Mouse (Mus musculus) thymus, postnatal 14 days (tissue): Measurements from ENCODE around the gene Mllt10.

ENCODE experiments used
- DNase-seq: peaks from one replicate; pipeline ENCODE4 v3.0.0; 2021

The Mllt10 gene

DNA sequence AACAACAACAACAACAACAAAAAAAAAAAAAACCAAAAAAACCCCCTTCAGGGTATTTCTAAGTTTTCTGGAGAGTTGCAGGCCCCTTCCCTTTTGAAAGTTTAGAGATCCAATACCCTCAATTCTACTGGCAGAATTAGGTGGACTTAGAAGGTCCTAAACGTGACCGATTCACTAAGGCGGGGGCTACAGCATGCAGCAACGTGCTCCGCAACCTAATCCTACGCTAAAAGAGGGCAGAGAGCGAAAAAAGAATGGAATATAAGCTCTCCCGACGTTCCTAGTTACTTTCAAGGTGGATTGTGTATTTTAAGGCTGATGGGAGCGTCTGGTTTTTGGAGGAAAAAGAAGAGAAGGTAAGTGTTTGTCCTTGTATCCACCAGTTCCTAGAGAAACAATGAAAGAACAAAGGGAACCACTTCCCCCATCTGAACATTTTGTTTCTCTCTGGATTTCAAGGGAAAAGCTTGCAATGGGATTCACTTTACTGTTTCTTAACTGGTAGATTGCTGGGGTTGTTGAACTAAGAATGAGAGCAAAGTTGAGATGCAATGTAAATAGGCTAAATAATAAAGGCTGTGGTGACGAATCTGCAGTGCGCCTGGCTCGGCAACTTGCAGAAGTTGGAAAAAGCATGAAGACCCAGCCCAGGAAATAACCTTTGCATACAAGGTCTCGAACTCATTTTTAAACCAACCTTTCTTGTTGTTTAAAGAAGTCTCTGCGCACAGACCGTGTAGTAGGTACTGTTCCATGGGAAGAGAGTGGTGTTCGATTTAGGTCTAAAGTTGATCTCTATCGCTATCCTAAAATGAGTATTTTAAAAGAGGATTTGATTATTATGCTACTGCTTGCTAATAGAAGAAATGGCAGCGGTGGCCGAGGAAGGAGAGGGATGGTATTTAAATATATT, at the start of gene Mllt10:
Gene Mllt10 (plus strand): TSS at position 222 of the 913 bp plus-strand sequence.
- DNase-seq = no peak

- no peak for DNase-seq
Observed at GRCm38 (mm10) chr2:18011226-18011625, 43.8 kb upstream of the Mllt10 start.

DNA sequence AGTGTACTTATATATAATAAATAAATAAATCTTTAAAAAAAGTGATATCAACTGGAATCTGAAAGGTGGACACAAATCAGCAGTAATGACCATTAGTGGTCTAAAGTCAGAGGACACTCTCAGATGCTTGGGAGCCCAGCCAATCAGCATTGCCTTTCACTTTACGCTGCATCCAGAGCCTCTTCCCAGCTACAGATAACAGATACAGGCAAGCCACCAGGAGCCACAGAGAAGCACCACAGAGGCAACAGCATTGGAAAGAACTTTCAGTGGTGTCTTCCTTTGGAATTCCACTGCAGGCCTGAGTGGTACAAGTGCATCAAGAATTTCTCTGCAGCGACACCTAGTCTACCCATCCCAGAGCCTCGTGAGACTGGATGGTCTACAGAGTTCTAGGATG, 42.2 kb upstream of the Mllt10 start:
- DNase-seq = no peak

DNA sequence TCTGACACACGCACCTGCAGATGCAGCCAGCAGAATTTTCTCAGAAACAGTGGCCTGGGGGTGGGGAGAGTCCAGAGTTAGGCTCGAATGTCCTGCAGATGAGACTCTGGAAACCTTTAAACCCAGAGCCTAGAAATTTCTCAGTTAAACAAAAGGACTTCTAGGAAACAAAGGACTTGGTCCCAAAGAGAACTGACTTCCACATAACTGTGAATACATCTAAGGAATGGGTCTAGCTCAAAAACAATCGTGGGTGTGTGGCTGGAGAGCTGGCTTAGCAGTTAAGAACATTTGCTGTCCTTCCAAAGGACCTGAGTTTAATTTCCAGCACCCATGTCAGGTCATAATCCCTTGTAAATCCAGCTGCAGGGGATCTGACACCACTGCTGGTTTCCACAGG, 39.5 kb upstream of the Mllt10 start:
- DNase-seq = no peak

GRCm38 (mm10) chr2:18016639-18017038, 38.4 kb upstream of the Mllt10 start:
- DNase-seq = no peak

- DNase-seq = no peak
Observed at GRCm38 (mm10) chr2:18017321-18017720, 37.7 kb upstream of the Mllt10 start.

GRCm38 (mm10) chr2:18019122-18019521, 35.9 kb upstream of the Mllt10 start:
- no peak for DNase-seq

GRCm38 (mm10) chr2:18022886-18023285, 32.2 kb upstream of the Mllt10 start:
- no peak for DNase-seq

DNA sequence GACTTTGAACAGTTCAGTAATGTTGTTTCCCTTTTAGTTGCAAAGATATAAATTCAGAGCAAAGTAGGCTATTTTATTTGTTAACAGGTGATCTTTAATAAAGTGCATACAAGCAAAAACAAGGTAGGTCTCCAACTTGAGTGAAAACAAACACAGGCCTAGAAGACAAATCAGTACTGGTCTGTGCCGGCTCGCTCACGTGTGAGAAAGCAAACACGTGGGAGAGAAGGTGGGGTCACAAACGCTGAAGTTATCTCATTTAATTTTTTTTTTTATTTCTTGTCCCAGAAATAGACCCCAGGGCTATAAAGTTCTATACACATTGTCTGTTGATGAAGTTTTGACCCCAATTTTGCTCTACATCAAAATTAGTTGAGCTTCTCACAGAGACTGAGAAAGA, 29.9 kb upstream of the Mllt10 start:
- no peak for DNase-seq

DNA sequence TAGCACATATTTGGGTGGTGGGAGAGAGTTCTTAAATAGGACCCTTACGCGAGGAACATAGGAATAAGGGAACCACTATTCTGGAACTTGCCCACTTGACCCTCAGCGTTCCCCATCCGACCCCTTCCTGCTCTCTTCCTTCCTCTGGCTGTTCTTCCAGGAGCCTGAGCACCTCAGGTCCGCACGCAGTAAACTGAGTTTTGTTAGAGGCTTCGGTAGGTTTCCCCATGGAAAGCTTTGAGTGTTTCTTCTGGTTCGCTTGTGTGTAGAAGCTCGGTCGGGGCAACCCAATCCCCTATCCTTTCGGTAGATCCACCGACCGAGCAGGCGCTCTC, 29.3 kb upstream of the Mllt10 start:
- no peak for DNase-seq

- peak; percentile 38 for DNase-seq
Observed at GRCm38 (mm10) chr2:18026116-18026947, 28.7 kb upstream of the Mllt10 start.

DNA sequence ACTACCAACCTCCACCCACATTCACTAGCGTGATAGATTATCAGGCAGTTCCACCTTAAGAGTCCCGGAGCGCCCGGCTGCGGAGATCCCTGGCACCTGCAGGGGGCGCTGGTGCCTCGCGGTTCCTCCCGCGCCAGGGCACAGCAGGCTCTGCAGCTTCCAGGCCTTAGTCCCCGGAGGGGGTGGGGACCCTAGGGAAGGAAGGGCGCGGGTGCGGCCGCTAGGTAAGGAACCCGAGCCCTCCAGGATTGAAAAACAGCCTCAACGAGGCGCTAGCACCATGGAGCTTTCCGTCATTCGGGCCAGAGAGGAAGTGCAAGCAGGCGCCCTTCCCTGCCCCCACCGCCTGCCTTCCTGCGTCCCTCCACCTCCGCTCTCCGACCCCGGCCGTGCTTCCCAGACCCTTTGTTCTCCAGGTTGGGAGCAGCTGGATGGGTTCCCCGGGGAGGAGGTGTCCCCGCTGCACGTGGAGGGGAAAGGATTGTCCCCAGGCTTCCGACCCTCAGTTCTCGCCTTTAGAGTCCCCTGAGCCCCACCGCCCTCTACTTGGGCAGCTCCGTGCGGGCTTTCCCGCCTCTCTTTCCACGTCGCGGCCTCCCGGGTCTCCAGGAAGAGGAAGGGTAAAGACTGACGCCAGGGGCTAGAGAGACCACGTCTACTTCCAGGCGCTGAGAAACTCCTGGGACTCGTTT, 27.4 kb upstream of the Mllt10 start:
- DNase-seq = peak; percentile 93

GRCm38 (mm10) chr2:18028140-18029021, 26.7 kb upstream of the Mllt10 start:
- peak; percentile 66 for DNase-seq

GRCm38 (mm10) chr2:18029656-18030055, 25.4 kb upstream of the Mllt10 start:
- DNase-seq = no peak

- no peak for DNase-seq
Observed at GRCm38 (mm10) chr2:18030581-18030980, 24.5 kb upstream of the Mllt10 start.

DNA sequence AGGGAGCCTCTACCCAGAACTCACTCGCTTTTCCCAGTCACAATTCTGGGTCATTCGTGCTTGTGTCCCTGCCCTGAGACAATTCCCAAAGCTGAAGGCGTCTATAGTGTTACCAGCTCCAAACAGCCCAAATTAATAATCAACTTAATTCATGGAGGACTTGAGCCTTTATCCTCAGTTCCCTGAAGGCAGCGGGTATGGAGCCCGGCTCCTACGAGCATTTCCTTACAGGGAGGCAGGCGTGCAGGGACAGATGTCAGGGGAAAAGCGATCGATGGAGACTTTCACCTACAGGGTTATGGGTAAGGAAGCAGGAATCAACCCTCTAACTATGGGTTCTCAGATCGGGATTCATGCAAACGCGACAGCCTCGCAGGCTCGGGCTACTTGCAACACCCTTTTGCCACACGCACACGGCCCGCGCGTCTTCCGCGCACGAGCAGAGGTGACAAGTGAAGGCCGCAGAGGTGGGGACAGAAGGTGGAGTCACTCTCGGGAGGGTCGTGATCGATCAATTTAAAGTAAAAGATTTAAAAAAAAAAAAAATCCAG, 23.7 kb upstream of the Mllt10 start:
- no peak for DNase-seq

DNA sequence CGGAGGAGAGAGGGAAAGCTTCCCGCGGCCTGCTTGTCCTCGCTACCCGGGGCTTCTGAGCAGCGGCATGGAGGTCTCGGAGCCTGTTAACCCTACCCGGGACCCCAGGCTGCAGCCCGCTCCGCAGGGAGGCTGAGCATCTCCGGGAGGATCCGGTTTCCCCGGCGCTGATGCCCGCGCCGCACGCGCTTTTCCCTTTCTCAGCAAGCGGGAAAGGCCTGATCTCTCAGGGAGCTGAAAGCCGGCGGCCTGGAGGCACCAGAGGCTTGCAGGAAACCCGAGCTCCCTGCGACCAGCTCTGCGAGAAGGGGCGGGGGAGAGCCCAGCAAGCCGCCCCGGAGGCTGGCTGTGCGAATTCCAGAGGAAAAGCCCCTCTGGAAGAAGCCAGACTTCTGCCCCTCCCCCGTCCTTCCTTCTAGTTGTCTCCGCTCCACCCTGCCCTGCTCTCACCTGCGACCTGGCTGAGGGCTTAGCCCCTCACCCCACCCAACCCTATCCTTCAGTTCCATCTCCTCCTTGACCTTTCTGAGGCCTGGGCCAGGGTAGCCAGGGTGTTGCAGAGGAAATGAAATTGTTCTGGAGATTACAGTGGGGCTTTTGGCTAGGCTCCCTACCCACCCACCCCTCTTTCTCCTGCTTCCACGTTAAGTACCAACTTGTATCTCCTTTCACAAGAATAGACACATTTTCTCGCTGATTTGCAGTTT, 23.1 kb upstream of the Mllt10 start:
- DNase-seq = no peak

- no peak for DNase-seq
Observed at GRCm38 (mm10) chr2:18032538-18032895, 22.5 kb upstream of the Mllt10 start.

- no peak for DNase-seq
Observed at GRCm38 (mm10) chr2:18033166-18034108, 21.6 kb upstream of the Mllt10 start.
